Mouse (Mus musculus) embryo, embryonic 11 days (tissue): Measurements from ENCODE around the gene Ctnnb1.

Experiments used
- DNase-seq: peaks from one replicate; pipeline ENCODE4 v3.0.0-alpha.2; 2015

The Ctnnb1 gene

DNA sequence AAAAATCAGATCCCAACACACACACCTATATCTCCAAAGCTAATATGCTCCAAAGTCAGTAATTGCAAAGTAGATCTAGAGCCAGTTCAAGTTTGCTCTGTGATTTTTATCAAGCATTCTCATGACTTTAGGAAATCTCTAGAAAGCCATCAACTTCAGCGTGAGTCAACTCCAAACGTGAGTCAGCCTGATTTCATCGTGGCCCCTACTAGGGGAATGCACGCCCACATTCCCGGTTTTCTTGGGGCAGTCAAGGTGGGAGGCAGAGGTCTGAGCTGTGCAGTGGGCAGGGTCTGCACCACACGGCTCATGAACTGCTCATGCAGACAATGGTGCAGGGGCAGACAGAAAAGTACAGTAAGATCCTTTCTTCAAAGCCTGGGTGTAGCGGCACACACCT, 76.9 kb downstream of the Ctnnb1 start:
- DNase-seq: no peak
